Mouse (Mus musculus): Measurements from ENCODE around the gene Rars2.

DNA sequence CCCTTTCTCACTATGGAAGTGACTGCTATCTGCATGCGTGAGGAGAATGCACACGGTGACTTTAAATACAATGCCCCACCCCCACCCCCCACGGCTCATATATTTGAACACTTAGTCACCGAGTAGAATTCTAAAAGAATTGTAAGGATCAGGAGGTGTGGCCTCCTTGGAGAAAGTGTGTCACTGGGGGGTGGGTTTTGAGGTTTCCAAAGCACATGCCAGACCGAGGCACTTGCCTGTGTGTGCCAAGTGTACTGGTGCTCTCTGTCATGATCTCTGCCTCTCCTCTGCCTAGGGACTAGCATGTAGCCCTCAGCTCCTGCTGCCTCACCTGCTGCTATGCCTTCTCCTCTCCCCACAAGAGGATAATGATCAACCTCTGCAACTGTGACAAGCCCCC is 32.3 kb upstream of the Rars2 start:
- TF ChIP-seq POLR2A (IDR thresholded peaks at IDR 0.05; ENCODE audit: extremely low read depth, insufficient read depth, low read length) (no peak), CTCF (IDR thresholded peaks at IDR 0.05; ENCODE audit: extremely low read depth, insufficient read depth, low read length) (no peak)

All from cortical plate, adult 2 months (tissue).